Mouse (Mus musculus): ENCODE data around the gene Lyg2.

GRCm38 (mm10) chr1:37867056-37867455, 49.2 kb downstream of the Lyg2 start:
- TF ChIP-seq CTCF (IDR thresholded peaks at IDR 0.05; ENCODE audit: control insufficient read depth, insufficient read depth, insufficient replicate concordance, low read depth, low read length) (peak; percentile 12; the same call in 1 of the 2 replicates), POLR2A (IDR thresholded peaks at IDR 0.05; ENCODE audit: control insufficient read depth, low read depth, low read length) (no peak)

Data from testis, adult 2 months (tissue).